Mouse (Mus musculus): ENCODE measurements around the gene Hyal5. TPM values are rescaled to one million over a fixed set of nuclear protein-coding genes. Genes with fewer than 3 reads are reported as not detected.

The Hyal5 gene
- total RNA-seq (2014; rRNA removed; ENCODE audit: low replicate concordance) (not detected in 2 replicates), polyA plus RNA-seq (2015; fragmentation: Nextera tagmentation; extraction: Ambion mirVana) (not detected in 2 replicates)

GRCm38 (mm10) chr6:24857697-24858096 lies at the start of gene Hyal5:
TSS of gene Hyal5 (plus strand) at chr6:24857997.
- H3K9me3 ChIP-seq (replicated peaks; ENCODE audit: control insufficient read depth, low read length), result no peaks in the 10 kb centered on the region
- H3K4me1 ChIP-seq (ENCODE audit: control insufficient read depth, insufficient read depth), result no peaks in the 10 kb centered on the region
- ATAC-seq (ENCODE audit: insufficient read depth, low read depth), result no peak
- no peaks in the 10 kb centered on the region for H3K36me3 ChIP-seq (replicated peaks; ENCODE audit: control insufficient read depth, insufficient read depth, low read length)
- TF ChIP-seq EP300 (IDR thresholded peaks at IDR 0.05; ENCODE audit: low read depth) (no peak), CTCF (IDR thresholded peaks at IDR 0.05; ENCODE audit: low read depth) (no peak)
- H3K4me3 ChIP-seq (ENCODE audit: low read depth, low read length), result no peak within 1 kb of the TSS
- H3K4me2 ChIP-seq (ENCODE audit: low read depth, low read length), result no peak within 1 kb of the TSS
- no peak within 1 kb of the TSS for H3K27ac ChIP-seq (ENCODE audit: low read depth)
- H3K9ac ChIP-seq (replicated peaks; ENCODE audit: low read depth, low read length), result no peak within 1 kb of the TSS
- H3K27me3 ChIP-seq (ENCODE audit: control insufficient read depth, insufficient read depth, low read length), result no peaks in the 10 kb centered on the region
- DNase-seq (ENCODE audit: low spot score), result no peak

- Histone ChIP-seq H3K27me3 (ENCODE audit: control insufficient read depth, insufficient read depth, low read length) (no peaks in the 10 kb centered on the region), H3K9ac (replicated peaks; ENCODE audit: low read depth, low read length) (no peak overlapping the region), H3K4me1 (ENCODE audit: control insufficient read depth, insufficient read depth) (no peaks in the 10 kb centered on the region), H3K4me3 (ENCODE audit: low read depth, low read length) (no peak overlapping the region), H3K9me3 (replicated peaks; ENCODE audit: control insufficient read depth, low read length) (no peaks in the 10 kb centered on the region), H3K36me3 (replicated peaks; ENCODE audit: control insufficient read depth, insufficient read depth, low read length) (no peaks in the 10 kb centered on the region), H3K4me2 (ENCODE audit: low read depth, low read length) (no peak overlapping the region), H3K27ac (ENCODE audit: low read depth) (no peak overlapping the region)
- DNase-seq (ENCODE audit: low spot score), result no peak
- 39% methylated on average over 2 of the region's 2 CpGs for whole genome bisulfite sequencing
- ATAC-seq (ENCODE audit: insufficient read depth, low read depth), result no peak
- no peak for TF ChIP-seq CTCF (IDR thresholded peaks at IDR 0.05; ENCODE audit: low read depth)
- no peak for TF ChIP-seq EP300 (IDR thresholded peaks at IDR 0.05; ENCODE audit: low read depth)
Measured at GRCm38 (mm10) chr6:24822070-24822469, 35.7 kb upstream of the Hyal5 start.

GRCm38 (mm10) chr6:24860320-24860719 lies 2.5 kb downstream of the Hyal5 start:
- H3K36me3 ChIP-seq (replicated peaks; ENCODE audit: control insufficient read depth, insufficient read depth, low read length), result no peaks in the 10 kb centered on the region
- TF ChIP-seq CTCF (IDR thresholded peaks at IDR 0.05; ENCODE audit: low read depth), result no peak
- TF ChIP-seq EP300 (IDR thresholded peaks at IDR 0.05; ENCODE audit: low read depth), result no peak
- H3K27me3 ChIP-seq (ENCODE audit: control insufficient read depth, insufficient read depth, low read length), result no peaks in the 10 kb centered on the region
- no peaks in the 10 kb centered on the region for H3K4me1 ChIP-seq (ENCODE audit: control insufficient read depth, insufficient read depth)
- no peak overlapping the region for H3K27ac ChIP-seq (ENCODE audit: low read depth)
- 39% methylated on average over 2 of the region's 2 CpGs for WGBS
- H3K9ac ChIP-seq (replicated peaks; ENCODE audit: low read depth, low read length), result no peak overlapping the region
- H3K4me2 ChIP-seq (ENCODE audit: low read depth, low read length), result no peak overlapping the region
- no peak for ATAC-seq (ENCODE audit: insufficient read depth, low read depth)
- DNase-seq (ENCODE audit: low spot score), result no peak
- no peak overlapping the region for H3K4me3 ChIP-seq (ENCODE audit: low read depth, low read length)
- H3K9me3 ChIP-seq (replicated peaks; ENCODE audit: control insufficient read depth, low read length), result no peaks in the 10 kb centered on the region

GRCm38 (mm10) chr6:24863649-24864048 lies 5.9 kb downstream of the Hyal5 start:
- no peak overlapping the region for H3K4me2 ChIP-seq (ENCODE audit: low read depth, low read length)
- H3K36me3 ChIP-seq (replicated peaks; ENCODE audit: control insufficient read depth, insufficient read depth, low read length), result no peaks in the 10 kb centered on the region
- 82% methylated on average over 4 of the region's 4 CpGs for WGBS
- ATAC-seq (ENCODE audit: insufficient read depth, low read depth) (no peak), DNase-seq (ENCODE audit: low spot score) (no peak)
- H3K9me3 ChIP-seq (replicated peaks; ENCODE audit: control insufficient read depth, low read length), result no peaks in the 10 kb centered on the region
- no peak overlapping the region for H3K4me3 ChIP-seq (ENCODE audit: low read depth, low read length)
- H3K27ac ChIP-seq (ENCODE audit: low read depth), result no peak overlapping the region
- TF ChIP-seq CTCF (IDR thresholded peaks at IDR 0.05; ENCODE audit: low read depth) (no peak), EP300 (IDR thresholded peaks at IDR 0.05; ENCODE audit: low read depth) (no peak)
- H3K9ac ChIP-seq (replicated peaks; ENCODE audit: low read depth, low read length), result no peak overlapping the region
- no peaks in the 10 kb centered on the region for H3K4me1 ChIP-seq (ENCODE audit: control insufficient read depth, insufficient read depth)
- H3K27me3 ChIP-seq (ENCODE audit: control insufficient read depth, insufficient read depth, low read length), result no peaks in the 10 kb centered on the region

- H3K4me1 ChIP-seq (ENCODE audit: control insufficient read depth, insufficient read depth), result no peaks in the 10 kb centered on the region
- WGBS, result 60% methylated on average over 11 of the region's 11 CpGs
- H3K27ac ChIP-seq (ENCODE audit: low read depth), result no peak overlapping the region
- TF ChIP-seq CTCF (IDR thresholded peaks at IDR 0.05; ENCODE audit: low read depth), result peak; percentile 56
- no peak for TF ChIP-seq EP300 (IDR thresholded peaks at IDR 0.05; ENCODE audit: low read depth)
- H3K9me3 ChIP-seq (replicated peaks; ENCODE audit: control insufficient read depth, low read length), result no peaks in the 10 kb centered on the region
- ATAC-seq (ENCODE audit: insufficient read depth, low read depth), result peak; percentile 51; the same call in 1 of the 2 replicates
- no peaks in the 10 kb centered on the region for H3K27me3 ChIP-seq (ENCODE audit: control insufficient read depth, insufficient read depth, low read length)
- peak overlapping the region; percentile 55 for H3K4me2 ChIP-seq (ENCODE audit: low read depth, low read length)
- no peaks in the 10 kb centered on the region for H3K36me3 ChIP-seq (replicated peaks; ENCODE audit: control insufficient read depth, insufficient read depth, low read length)
- no peak overlapping the region for H3K9ac ChIP-seq (replicated peaks; ENCODE audit: low read depth, low read length)
- H3K4me3 ChIP-seq (ENCODE audit: low read depth, low read length), result peak overlapping the region; percentile 40
- peak; percentile 37 for DNase-seq (ENCODE audit: low spot score)
Measured at GRCm38 (mm10) chr6:24894146-24894873, 36.5 kb downstream of the Hyal5 start.

- TF ChIP-seq EP300 (IDR thresholded peaks at IDR 0.05; ENCODE audit: low read depth) (no peak), CTCF (IDR thresholded peaks at IDR 0.05; ENCODE audit: low read depth) (no peak)
- no peak overlapping the region for H3K27ac ChIP-seq (ENCODE audit: low read depth)
- H3K9me3 ChIP-seq (replicated peaks; ENCODE audit: control insufficient read depth, low read length), result no peaks in the 10 kb centered on the region
- peak overlapping the region; percentile 40 for H3K4me3 ChIP-seq (ENCODE audit: low read depth, low read length)
- no peaks in the 10 kb centered on the region for H3K36me3 ChIP-seq (replicated peaks; ENCODE audit: control insufficient read depth, insufficient read depth, low read length)
- H3K9ac ChIP-seq (replicated peaks; ENCODE audit: low read depth, low read length), result no peak overlapping the region
- no peaks in the 10 kb centered on the region for H3K27me3 ChIP-seq (ENCODE audit: control insufficient read depth, insufficient read depth, low read length)
- no peak for ATAC-seq (ENCODE audit: insufficient read depth, low read depth)
- WGBS, result 30% methylated on average over 2 of the region's 2 CpGs
- DNase-seq (ENCODE audit: low spot score), result no peak
- H3K4me1 ChIP-seq (ENCODE audit: control insufficient read depth, insufficient read depth), result no peaks in the 10 kb centered on the region
- H3K4me2 ChIP-seq (ENCODE audit: low read depth, low read length), result peak overlapping the region; percentile 55
Measured at GRCm38 (mm10) chr6:24894874-24895183, 37.0 kb downstream of the Hyal5 start.
